In the genomic region with DNA sequence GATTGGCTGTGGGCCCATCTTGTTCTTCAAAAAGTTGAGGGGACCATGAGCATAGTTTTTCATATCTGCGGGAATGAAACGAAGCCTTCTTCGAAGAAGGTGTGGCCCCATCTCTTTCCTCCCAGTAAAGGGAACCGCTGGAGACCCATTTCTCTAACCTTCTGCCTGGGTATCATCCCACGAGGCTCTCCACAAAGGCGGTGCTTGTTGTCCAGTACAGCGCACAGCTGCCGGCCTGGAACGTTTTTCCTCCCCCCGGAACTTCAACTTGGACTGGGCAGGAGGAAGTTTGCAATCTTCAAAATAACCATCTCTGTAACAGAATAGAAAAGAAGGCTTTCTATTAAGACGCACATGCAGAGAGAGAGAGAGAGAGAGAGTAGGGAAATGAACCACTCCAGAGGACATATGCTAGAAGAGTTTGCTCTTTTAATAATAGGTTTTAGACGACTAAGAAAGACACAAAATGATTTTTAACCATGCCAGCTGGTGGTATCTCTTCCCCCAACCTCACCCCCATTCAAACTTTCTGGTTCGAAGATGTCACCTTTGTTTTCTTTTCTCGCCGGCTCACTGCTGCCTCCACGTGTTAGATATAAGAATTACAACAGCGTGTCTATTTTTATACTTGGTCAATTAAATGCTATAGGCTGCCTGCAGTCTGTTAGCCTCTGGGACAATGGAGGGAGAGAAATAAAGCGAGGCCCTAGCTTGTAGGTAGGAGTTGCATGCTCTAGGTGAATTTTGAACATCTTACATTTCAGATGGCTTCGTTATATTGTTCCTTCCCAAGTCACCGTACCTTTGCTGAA, we compare ENCODE assay signal across 9 mouse cellular contexts. TPM values are rescaled to one million over a fixed set of nuclear protein-coding genes. Genes with fewer than 3 reads are reported as not detected.
DNase-seq lines count a peak whose midpoint lies in the region; ATAC-seq and TF ChIP-seq lines count a peak whose summit lies in the region.
"Had no signal": no experiment of that assay in that cellular context is flagged by ENCODE, and none has a peak within 500 bp of the region (broad histone marks: within the 10 kb centered on the region; RNA-seq: fewer than 3 reads in every experiment).

No protein-coding gene starts in this region.

- no peak overlapping the region for H3K9ac ChIP-seq in limb, embryonic 14.5 days (ENCODE audit: low read depth, low read length, severe bottlenecking)

- H3K4me3 ChIP-seq in limb, embryonic 14.5 days (replicated peaks; ENCODE audit: low read length), result no peak overlapping the region

- no peak for TF ChIP-seq POLR2A in limb, embryonic 14.5 days (IDR thresholded peaks at IDR 0.05; ENCODE audit: borderline replicate concordance, extremely low read depth, insufficient read depth, insufficient read length)

- H3K27ac ChIP-seq in limb, embryonic 14.5 days (replicated peaks; ENCODE audit: low read depth, low read length), result no peak overlapping the region

- no peaks in the 10 kb centered on the region for H3K36me3 ChIP-seq in limb, embryonic 14.5 days (ENCODE audit: control insufficient read depth, insufficient read depth, low read length)

- 0 out of 2 replicates have a peak, but pooled peaks cover 8% of the 10 kb centered on the region for H3K4me1 ChIP-seq in limb, embryonic 14.5 days (ENCODE audit: control insufficient read depth, insufficient read depth, low read length)

- DNase-seq in CD4-positive helper T cell, adult 2 months (ENCODE audit: low read depth, low spot score), result peak; percentile 72
- DNase-seq in NIH3T3 (ENCODE audit: low read depth), result peak; percentile 85
- peak; percentile 81 to 82 for DNase-seq in cerebellum, postnatal 14 days
- DNase-seq in heart, adult 8-10 months (ENCODE audit: low spot score), result peak; percentile 74
- DNase-seq in kidney, adult 9 months, result peak; percentile 70
- peak; percentile 34 for DNase-seq in limb, embryonic 14.5 days (ENCODE audit: low spot score)
- DNase-seq in naive thymus-derived CD4-positive, alpha-beta T cell, adult 2 months (ENCODE audit: low read depth), result peak; percentile 88
- peak; percentile 74 for DNase-seq in thymus, postnatal 4 days

- no peaks in the 10 kb centered on the region for H3K27me3 ChIP-seq in limb, embryonic 14.5 days (ENCODE audit: control insufficient read depth, insufficient read depth, low read length)

- WGBS in limb, embryonic 14.5 days, result 49% methylated on average over 20 of the region's 20 CpGs

- H3K9me3 ChIP-seq in limb, embryonic 14.5 days (ENCODE audit: control insufficient read depth, low read length), result no peaks in the 10 kb centered on the region

- H3K4me2 ChIP-seq in limb, embryonic 14.5 days (replicated peaks; ENCODE audit: low read depth, low read length, severe bottlenecking), result no peak overlapping the region

- ATAC-seq in limb, embryonic 14.5 days (ENCODE audit: low FRiP score, low read depth), result 0 out of 2 replicates have a peak, but pooled peaks have one; percentile 39

RNA-seq across cellular contexts. Expression of a gene that starts 9.1 kb away (rescaled TPM):
- total RNA-seq in heart, adult 8-10 months (2022), result not detected
- 0.04 TPM in 1 of 2 replicates, not detected in the other for polyA plus RNA-seq in limb, embryonic 14.5 days (2012; rRNA removed)
- not detected in 2 replicates for polyA plus RNA-seq in limb, embryonic 14.5 days (2014; fragmentation: Nextera tagmentation; extraction: Ambion mirVana)
- total RNA-seq: layer of hippocampus, adult 8-10 months had no signal

RNA-seq across cellular contexts. Expression of a gene that starts 31.3 kb away (rescaled TPM):
- 10 to 100 TPM; 13.1 to 17.0 (median 14.7) TPM for total RNA-seq in heart, adult 8-10 months (2022)
- polyA plus RNA-seq in limb, embryonic 14.5 days (2012; rRNA removed), result 14.3 and 16.9 TPM in 2 replicates
- polyA plus RNA-seq in limb, embryonic 14.5 days (2014; fragmentation: Nextera tagmentation; extraction: Ambion mirVana), result 13.7 and 16.1 TPM in 2 replicates

Comparison
In these comparisons a context has a peak if more than half of its experiments do, and no peak if none do; other contexts are left out.
1. DNase-seq: peak in every context shown above with its lines; median percentile 88 in naive thymus-derived CD4-positive, alpha-beta T cell, adult 2 months; 85 in NIH3T3; 82 in cerebellum, postnatal 14 days; 74 in heart, adult 8-10 months; 74 in thymus, postnatal 4 days; 72 in CD4-positive helper T cell, adult 2 months; 70 in kidney, adult 9 months; 34 in limb, embryonic 14.5 days.